Mouse (Mus musculus): Measurements from ENCODE around the gene Vmn1r237. TPM values are rescaled to one million over a fixed set of nuclear protein-coding genes. Genes with fewer than 3 reads are reported as not detected.
A peak's percentile ranks its signal among the peaks of the same experiment; 100 is the strongest.

Vmn1r237 gene
- not detected for total RNA-seq (2021)
- long read RNA-seq, experiment 1: 0 reads
- long read RNA-seq, experiment 2: 0 reads

- intact Hi-C loops (cut with DNase I): no loop called here
- DNase-seq (ENCODE audit: low spot score in 2 of 2): no peak
Measured at GRCm38 (mm10) chr17:21311565-21311964, at the start of gene Vmn1r237. TSS of gene Vmn1r237 (plus strand) at chr17:21311865.

DNA sequence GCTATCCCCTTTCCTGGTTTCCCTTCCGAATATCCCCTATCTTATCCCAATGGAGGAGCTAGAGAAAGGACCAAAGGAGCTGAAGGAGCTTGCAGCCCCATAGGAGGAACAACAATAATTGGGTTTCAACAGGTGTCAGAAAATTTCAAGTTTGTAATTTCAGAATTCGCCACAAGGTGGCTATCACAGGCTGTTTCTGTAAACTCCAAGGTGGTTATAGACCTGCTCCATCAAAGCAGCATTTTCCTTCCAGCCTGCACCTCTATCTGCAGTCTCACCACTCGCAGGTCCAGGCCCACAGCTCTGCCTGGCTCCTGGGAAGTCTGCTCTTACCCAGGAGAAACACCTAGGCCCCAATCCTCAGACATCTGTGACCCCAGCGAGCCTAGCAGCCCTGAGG is 39.6 kb upstream of the Vmn1r237 start:
- intact Hi-C loops (cut with DNase I): loop anchor here (2.0 to 5.0 kb wide), 2 partner anchors 151 to 245 kb away; partner anchors contain the start of gene Zfp54
- DNase-seq (ENCODE audit: low spot score in 2 of 2): peak; percentile 77 to 88

DNA sequence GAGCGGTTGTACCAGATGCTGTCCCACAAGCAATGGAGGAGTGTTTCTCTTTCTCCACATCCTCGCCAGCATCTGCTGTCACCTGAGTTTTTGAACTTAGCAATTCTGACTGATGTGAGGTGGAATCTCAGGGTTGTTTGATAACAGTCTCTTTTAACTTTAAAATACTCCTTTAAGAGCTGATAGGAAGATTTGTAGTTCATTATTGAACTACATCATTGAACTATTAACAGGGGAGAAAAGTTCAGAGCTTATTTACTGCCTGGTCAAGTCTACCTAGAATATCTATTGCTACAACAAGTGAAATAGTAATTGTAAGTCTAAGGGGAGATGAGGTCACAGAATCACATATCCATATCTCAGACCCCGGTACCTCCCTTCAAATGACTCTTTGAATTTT is 29.0 kb upstream of the Vmn1r237 start, which contains the start of gene Vmn1r236:
Gene Vmn1r236 (plus strand): TSS at position 301 of the 400 bp plus-strand sequence.
- intact Hi-C loops (cut with DNase I): no loop called here
- DNase-seq (ENCODE audit: low spot score in 2 of 2): no peak

DNA sequence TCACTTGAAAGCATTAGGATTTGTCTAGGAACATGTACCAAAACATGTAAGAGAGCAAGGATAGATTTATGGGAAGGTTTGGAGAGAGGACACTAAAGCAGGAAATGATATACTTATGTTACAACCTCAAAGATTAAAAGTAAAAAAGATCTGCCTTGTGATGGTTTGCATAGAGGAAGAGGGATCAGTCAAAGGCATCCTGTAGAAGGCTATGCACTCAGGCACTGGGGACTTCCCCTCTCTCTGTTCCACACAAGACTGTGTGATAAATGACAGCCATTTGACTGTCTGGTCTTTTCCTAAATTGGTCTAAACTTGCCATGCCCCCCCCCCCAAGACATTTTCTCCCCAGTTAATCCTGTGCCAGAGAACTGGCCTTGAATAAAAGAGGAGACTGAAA is 27.3 kb upstream of the Vmn1r237 start:
- no peak for DNase-seq (ENCODE audit: low spot score in 2 of 2)
- intact Hi-C loops (cut with DNase I): no loop called here

DNA sequence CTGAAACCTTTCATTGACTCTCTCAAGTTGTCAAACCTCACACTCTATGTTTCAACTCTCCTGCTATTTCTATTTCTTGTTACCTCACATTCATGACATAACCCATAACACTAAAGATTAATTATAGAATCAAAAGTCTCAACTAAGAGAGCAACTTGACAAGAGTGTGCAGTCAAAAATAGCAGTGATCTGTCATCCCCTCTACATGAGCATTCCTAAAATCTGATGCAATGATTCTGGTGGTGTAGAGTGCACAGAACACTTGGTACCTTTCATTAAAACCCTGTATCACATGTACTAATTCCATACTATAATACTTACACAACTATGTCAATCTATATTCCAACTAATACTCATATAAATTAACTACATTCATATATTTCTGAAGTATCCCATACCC is 22.0 kb upstream of the Vmn1r237 start:
- DNase-seq (ENCODE audit: low spot score in 2 of 2): no peak
- intact Hi-C loops (cut with DNase I): no loop called here

Small RNA genes within 50 kb of the gene (microRNA-seq; reads per million reads assigned to microRNA genes)
- 0 reads per million in 2 experiments for gene Gm26384

Other genes starting within 250 kb of the Vmn1r237 start
- not detected for gene Vmn1r234, start 85.8 kb upstream of the Vmn1r237 start, total RNA-seq (2021)
- not detected for gene Vmn1r235, start 55.5 kb upstream of the Vmn1r237 start, total RNA-seq (2021)
- gene Vmn1r236, start 28.9 kb upstream of the Vmn1r237 start, total RNA-seq (2021): not detected
- under 1 TPM; 0.91 to 0.92 TPM for gene Zfp677, start 71.9 kb downstream of the Vmn1r237 start, total RNA-seq (2021)
- gene Zfp54, start 111.4 kb downstream of the Vmn1r237 start, total RNA-seq (2021): under 1 TPM; 0.59 to 0.63 TPM
- 1 to 10 TPM; 4.0 to 4.2 TPM for gene Zfp51, start 138.5 kb downstream of the Vmn1r237 start, total RNA-seq (2021)
- gene Zfp53, start 177.1 kb downstream of the Vmn1r237 start, total RNA-seq (2021): 1 to 10 TPM; 3.3 to 3.8 TPM
- 1 to 10 TPM; 6.0 to 6.2 TPM for gene Zfp52, start 223.7 kb downstream of the Vmn1r237 start, total RNA-seq (2021)

Measured in left cerebral cortex, postnatal 14 days (tissue).